19 mouse cellular contexts compared by ENCODE assay signal in genomic region chr1:127062430-127062829, GRCm38 (mm10).
DNase-seq lines count a peak whose midpoint lies in the region; TF ChIP-seq lines count a peak whose summit lies in the region.
"Had no signal": no experiment of that assay in that cellular context is flagged by ENCODE, and none has a peak within 500 bp of the region (broad histone marks: within the 10 kb centered on the region; RNA-seq: fewer than 3 reads in every experiment).

No protein-coding gene starts in this region.

- DNase-seq in left cerebral cortex, adult 18-20 months (ENCODE audit: low spot score in 2 of 2) = peak; percentile 30 to 41
- DNase-seq in left cerebral cortex, postnatal 10 days (ENCODE audit: extremely low spot score in 1 of 2, low spot score in 2 of 2) = no peak
- DNase-seq in brain, adult 2 months (ENCODE audit: low read depth, low spot score) = peak; percentile 75
- DNase-seq in frontal cortex, postnatal 36 days (ENCODE audit: low spot score in 2 of 2) = peak; percentile 28 to 53
- DNase-seq in right cerebral cortex, postnatal 36 days (ENCODE audit: low spot score in 2 of 2) = peak; percentile 20 to 60
- no peak for DNase-seq in cerebellum, adult 2 months
- DNase-seq: adrenal gland, postnatal 25 days; B cell, adult 2 months; cerebellum, adult 8-10 months; cerebellum, postnatal 25 days; gastrocnemius, postnatal 10 days; kidney, adult 8-10 months; kidney, postnatal 10 days had no signal

- no peaks in the 10 kb centered on the region for H3K27me3 ChIP-seq in cerebellum, adult 2 months (ENCODE audit: control insufficient read depth, insufficient read depth, low read length)
- H3K27me3 ChIP-seq: forebrain, embryonic 13.5 days; heart, embryonic 15.5 days; limb, embryonic 13.5 days; lung, embryonic 15.5 days had no signal

- WGBS in cerebellum, adult 2 months = 93% methylated on average over 2 of the region's 2 CpGs

- no peak overlapping the region for H3K27ac ChIP-seq in cerebellum, adult 2 months (ENCODE audit: insufficient read depth, low read length)
- H3K27ac ChIP-seq: forebrain, embryonic 13.5 days; heart, embryonic 10.5 days; heart, embryonic 15.5 days; left cerebral cortex, adult 2 months; limb, embryonic 13.5 days; lung, embryonic 15.5 days had no signal

- intact Hi-C loops in left cerebral cortex, postnatal 10 days (cut with DNase I) = no loop called here

- TF ChIP-seq CTCF in cerebellum, adult 2 months (IDR thresholded peaks at IDR 0.05; ENCODE audit: borderline replicate concordance, insufficient read depth, low read depth, low read length) = no peak

- TF ChIP-seq POLR2A in cerebellum, adult 2 months (IDR thresholded peaks at IDR 0.05; ENCODE audit: borderline replicate concordance, insufficient read depth, low read length) = no peak

- no peaks in the 10 kb centered on the region for H3K4me1 ChIP-seq in cerebellum, adult 2 months (ENCODE audit: control insufficient read depth, insufficient read depth, low read length)
- H3K4me1 ChIP-seq: forebrain, embryonic 13.5 days; heart, embryonic 10.5 days; heart, embryonic 15.5 days; limb, embryonic 13.5 days; lung, embryonic 15.5 days had no signal

- H3K4me3 ChIP-seq in cerebellum, adult 2 months (replicated peaks; ENCODE audit: insufficient read depth, low read depth, low read length) = no peak overlapping the region
- H3K4me3 ChIP-seq: forebrain, embryonic 13.5 days; heart, embryonic 10.5 days; heart, embryonic 15.5 days; left cerebral cortex, adult 2 months; limb, embryonic 13.5 days; lung, embryonic 15.5 days had no signal

Comparison
In these comparisons a context has a peak if more than half of its experiments do, and no peak if none do; other contexts are left out.
1. DNase-seq: peak in left cerebral cortex, adult 18-20 months (2 of 2), brain, adult 2 months (single experiment), frontal cortex, postnatal 36 days (2 of 2) and right cerebral cortex, postnatal 36 days (2 of 2); none in left cerebral cortex, postnatal 10 days (0 of 2) and cerebellum, adult 2 months (0 of 2).